Mouse (Mus musculus): ENCODE data around the gene Dnajb14. TPM values are rescaled to one million over a fixed set of nuclear protein-coding genes. Genes with fewer than 3 reads are reported as not detected.
A peak's percentile ranks its signal among the peaks of the same experiment; 100 is the strongest.

Dnajb14 gene
- total and polyA plus RNA-seq, 3 experiments = 2.8 to 7.0 (median 4.4) TPM

GRCm38 (mm10) chr3:137918172-137918931 is 50.9 kb downstream of the Dnajb14 start, which contains the start of gene Lamtor3 (continued):
- TF ChIP-seq HCFC1 (IDR thresholded peaks at IDR 0.05; ENCODE audit: low read depth, low read length) (peak; percentile 92), JUN (IDR thresholded peaks at IDR 0.05; ENCODE audit: insufficient read depth, low read depth, low read length) (no peak), NELFE (IDR thresholded peaks at IDR 0.05; ENCODE audit: low read depth, low read length) (peak; percentile 98), MYC (IDR thresholded peaks at IDR 0.05; ENCODE audit: low read depth, low read length) (peak; percentile 96), BHLHE40 (IDR thresholded peaks at IDR 0.05; ENCODE audit: low read depth, low read length) (peak; percentile 91), PAX5 (IDR thresholded peaks at IDR 0.05; ENCODE audit: low read length) (no peak), MXI1 (IDR thresholded peaks at IDR 0.05; ENCODE audit: low read depth, low read length) (peak; percentile 98), POLR2A (IDR thresholded peaks at IDR 0.05; ENCODE audit: low read depth, low read length) (peak; percentile 95), MAZ (IDR thresholded peaks at IDR 0.05; ENCODE audit: low read depth, low read length) (peak; percentile 73), TBP (conservative IDR thresholded peaks at IDR 0.05; ENCODE audit: low read depth, low read length) (peak; percentile 91), CTCF (conservative IDR thresholded peaks at IDR 0.05 in 1 of 2, IDR thresholded peaks at IDR 0.05 in 1 of 2; ENCODE audit: low read depth in 2 of 2, low read length in 2 of 2) (no peak)

GRCm38 (mm10) chr3:137918932-137919311 is 51.4 kb downstream of the Dnajb14 start:
- no peaks in the 10 kb centered on the region for H3K27me3 ChIP-seq (replicated peaks)
- H3K4me2 ChIP-seq (ENCODE audit: insufficient read depth, low read depth, poor library complexity, severe bottlenecking) = peak overlapping the region; percentile 68
- TF ChIP-seq RCOR1 (conservative IDR thresholded peaks at IDR 0.05; ENCODE audit: low read depth, low read length) = no peak
- no peak for TF ChIP-seq TBP (conservative IDR thresholded peaks at IDR 0.05; ENCODE audit: low read depth, low read length)
- TF ChIP-seq MXI1 (IDR thresholded peaks at IDR 0.05; ENCODE audit: low read depth, low read length) = no peak
- TF ChIP-seq CTCF (conservative IDR thresholded peaks at IDR 0.05 in 1 of 2, IDR thresholded peaks at IDR 0.05 in 1 of 2; ENCODE audit: low read depth in 2 of 2, low read length in 2 of 2) = no peak
- no peak for TF ChIP-seq PAX5 (IDR thresholded peaks at IDR 0.05; ENCODE audit: low read length)
- no peak for TF ChIP-seq KAT2A (IDR thresholded peaks at IDR 0.05; ENCODE audit: insufficient replicate concordance, low read length)
- no peak for TF ChIP-seq MAFK (IDR thresholded peaks at IDR 0.05; ENCODE audit: insufficient replicate concordance, low read length)
- no peak for TF ChIP-seq BHLHE40 (IDR thresholded peaks at IDR 0.05; ENCODE audit: low read depth, low read length)
- in situ Hi-C loops (cut with MboI; ENCODE audit: low pct_ligation_motif_present, low pct_unique_long_range_greater_than_20kb, low sequenced_read_pairs) (loop anchor here (5.0 kb wide), 1 partner anchor 52 kb away; the partner anchor contains the start of gene Dnajb14), dilution Hi-C loops (cut with MboI; ENCODE audit: extremely low pct_ligation_motif_present, extremely low pct_unique_long_range_greater_than_20kb, low sequenced_read_pairs) (no loop called here)
- peaks cover 38% of the 10 kb centered on the region for H3K79me2 ChIP-seq (replicated peaks; ENCODE audit: control insufficient read depth, extremely low read depth, insufficient read depth, poor library complexity, severe bottlenecking)
- peak overlapping the region; percentile 87 to 94 (median 89) for H3K4me3 ChIP-seq (replicated peaks in 1 of 3; ENCODE audit: low read depth in 2 of 3, low read length in 2 of 3, poor library complexity in 1 of 3)
- no peaks in the 10 kb centered on the region for H3K9me3 ChIP-seq (replicated peaks; ENCODE audit: low read length)
- H3K9ac ChIP-seq (ENCODE audit: insufficient read depth, low read depth) = peak overlapping the region; percentile 91
- peaks cover 22 to 38% of the 10 kb centered on the region in 2 experiments for H3K36me3 ChIP-seq (replicated peaks in 1 of 2; ENCODE audit: control insufficient read depth in 1 of 2, insufficient read depth in 1 of 2, low read length in 1 of 2)
- H3K4me1 ChIP-seq (ENCODE audit: control insufficient read depth in 1 of 2, insufficient read depth in 2 of 2) = peaks cover 6 to 34% of the 10 kb centered on the region in 2 experiments
- DNase-seq (ENCODE audit: extremely low read depth) = peak; percentile 35
- H3K27ac ChIP-seq (ENCODE audit: insufficient read depth, low read depth) = peak overlapping the region; percentile 41; the same call in 1 of the 2 replicates

- in situ Hi-C loops (cut with MboI; ENCODE audit: low pct_ligation_motif_present, low pct_unique_long_range_greater_than_20kb, low sequenced_read_pairs) (loop anchor here (5.0 kb wide), 1 partner anchor 52 kb away; the partner anchor contains the start of gene Dnajb14), dilution Hi-C loops (cut with MboI; ENCODE audit: extremely low pct_ligation_motif_present, extremely low pct_unique_long_range_greater_than_20kb, low sequenced_read_pairs) (no loop called here)
- Histone ChIP-seq H3K79me2 (replicated peaks; ENCODE audit: control insufficient read depth, extremely low read depth, insufficient read depth, poor library complexity, severe bottlenecking) (peaks cover 42% of the 10 kb centered on the region), H3K9me3 (replicated peaks; ENCODE audit: low read length) (no peaks in the 10 kb centered on the region), H3K4me1 (ENCODE audit: control insufficient read depth in 1 of 2, insufficient read depth in 2 of 2) (peaks cover 6 to 34% of the 10 kb centered on the region in 2 experiments), H3K27me3 (replicated peaks) (no peaks in the 10 kb centered on the region), H3K36me3 (replicated peaks in 1 of 2; ENCODE audit: control insufficient read depth in 1 of 2, insufficient read depth in 1 of 2, low read length in 1 of 2) (peaks cover 26 to 43% of the 10 kb centered on the region in 2 experiments), H3K4me3 (replicated peaks in 1 of 3; ENCODE audit: low read depth in 2 of 3, low read length in 2 of 3, poor library complexity in 1 of 3) (peak overlapping the region; percentile 87 to 94 (median 89)), H3K27ac (ENCODE audit: insufficient read depth, low read depth) (no peak overlapping the region), H3K4me2 (ENCODE audit: insufficient read depth, low read depth, poor library complexity, severe bottlenecking) (peak overlapping the region; percentile 68), H3K9ac (ENCODE audit: insufficient read depth, low read depth) (peak overlapping the region; percentile 91)
- DNase-seq (ENCODE audit: extremely low read depth) = no peak
- no peak for TF ChIP-seq MAZ (IDR thresholded peaks at IDR 0.05; ENCODE audit: low read depth, low read length)
- peak; percentile 67; the same call in 1 of the 2 replicates for TF ChIP-seq MXI1 (IDR thresholded peaks at IDR 0.05; ENCODE audit: low read depth, low read length)
- peak; percentile 51 for TF ChIP-seq USF1 (IDR thresholded peaks at IDR 0.05; ENCODE audit: low read depth, low read length)
- TF ChIP-seq HCFC1 (IDR thresholded peaks at IDR 0.05; ENCODE audit: low read depth, low read length) = peak; percentile 40; the same call in 1 of the 2 replicates
- TF ChIP-seq JUN (IDR thresholded peaks at IDR 0.05; ENCODE audit: insufficient read depth, low read depth, low read length) = no peak
- TF ChIP-seq RAD21 (IDR thresholded peaks at IDR 0.05; ENCODE audit: low read depth, low read length) = no peak
- TF ChIP-seq EP300 (IDR thresholded peaks at IDR 0.05; ENCODE audit: low read length) = 0 out of 2 replicates have a peak, but pooled peaks have one; percentile 20
- TF ChIP-seq USF2 (conservative IDR thresholded peaks at IDR 0.05; ENCODE audit: low read depth, low read length) = peak; percentile 64
- peak; percentile 22; the same call in 1 of the 2 replicates for TF ChIP-seq NRF1 (IDR thresholded peaks at IDR 0.05; ENCODE audit: low read depth, low read length)
- 0 out of 2 replicates have a peak, but pooled peaks have one; percentile 52 for TF ChIP-seq MYC (IDR thresholded peaks at IDR 0.05; ENCODE audit: low read depth, low read length)
- TF ChIP-seq KAT2A (IDR thresholded peaks at IDR 0.05; ENCODE audit: insufficient replicate concordance, low read length) = 0 out of 2 replicates have a peak, but pooled peaks have one; percentile 17
- TF ChIP-seq ZNF384 (IDR thresholded peaks at IDR 0.05; ENCODE audit: low read depth, low read length) = 0 out of 2 replicates have a peak, but pooled peaks have one; percentile 17
- TF ChIP-seq TCF12 (IDR thresholded peaks at IDR 0.05; ENCODE audit: low read depth, low read length) = no peak
- peak; percentile 89 for TF ChIP-seq BHLHE40 (IDR thresholded peaks at IDR 0.05; ENCODE audit: low read depth, low read length)
- TF ChIP-seq MAX (IDR thresholded peaks at IDR 0.05; ENCODE audit: low read length) = peak; percentile 70
Observed at GRCm38 (mm10) chr3:137919398-137919797, 51.9 kb downstream of the Dnajb14 start.

Data from CH12.LX (cell line).